Mouse (Mus musculus) heart, postnatal 25 days (tissue): ENCODE results near the gene Mga. TPM values are rescaled to one million over a fixed set of nuclear protein-coding genes. Genes with fewer than 3 reads are reported as not detected.
A peak's percentile ranks its signal among the peaks of the same experiment; 100 is the strongest.

Experiments
- DNase-seq: peaks from one replicate; pipeline ENCODE4 v3.0.0; 2022; ENCODE audit warnings: low spot score
- intact Hi-C: fragments of 180-260 bp; cut with DNase I; formaldehyde crosslinking; loops from one replicate; pipeline ENCODE4 v1.15.1; 2025
- total RNA-seq, 2 experiments: library from RNA; stranded (reverse); gene quantifications; 2 replicates each; pipeline ENCODE4 v1.2.3; 2021

Mga gene
- total RNA-seq: 10 to 100 TPM; 31.9 to 42.9 TPM

GRCm38 (mm10) chr2:119897090-119897732, at the start of gene Mga:
Gene Mga, plus strand, starts transcription at chr2:119897228.
- DNase-seq: peak; percentile 94
- intact Hi-C loops: loop anchor here (5.0 kb wide), 1 partner anchor 100 kb away; the partner anchor contains the start of gene Tyro3

- intact Hi-C loops: no loop called here
- DNase-seq: no peak
Observed at GRCm38 (mm10) chr2:119853811-119854210, 43.2 kb upstream of the Mga start.

GRCm38 (mm10) chr2:119855310-119855850, 41.6 kb upstream of the Mga start:
- intact Hi-C loops: no loop called here
- no peak for DNase-seq

- no peak for DNase-seq
- intact Hi-C loops: no loop called here
Observed at GRCm38 (mm10) chr2:119857341-119857740, 39.7 kb upstream of the Mga start.

DNA sequence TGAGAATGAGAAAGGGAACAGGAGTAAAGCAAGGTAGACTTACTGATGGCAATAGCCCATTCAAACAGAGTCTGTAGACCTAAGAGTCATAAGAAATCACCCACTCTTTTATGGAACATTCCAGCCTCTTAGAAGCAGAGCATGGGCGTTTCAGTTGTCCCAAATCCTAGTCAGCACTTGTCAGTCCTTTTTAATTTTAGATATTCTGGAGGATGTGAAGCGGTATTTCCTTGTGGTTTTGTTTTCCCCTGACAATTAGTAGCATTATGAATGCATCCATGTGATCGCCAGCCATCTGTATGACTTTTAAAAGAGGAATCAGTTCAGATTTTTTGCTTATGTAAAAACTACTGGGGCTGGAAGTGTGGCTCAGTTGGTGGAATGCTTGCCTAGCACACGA, 32.5 kb upstream of the Mga start:
- intact Hi-C loops: no loop called here

DNA sequence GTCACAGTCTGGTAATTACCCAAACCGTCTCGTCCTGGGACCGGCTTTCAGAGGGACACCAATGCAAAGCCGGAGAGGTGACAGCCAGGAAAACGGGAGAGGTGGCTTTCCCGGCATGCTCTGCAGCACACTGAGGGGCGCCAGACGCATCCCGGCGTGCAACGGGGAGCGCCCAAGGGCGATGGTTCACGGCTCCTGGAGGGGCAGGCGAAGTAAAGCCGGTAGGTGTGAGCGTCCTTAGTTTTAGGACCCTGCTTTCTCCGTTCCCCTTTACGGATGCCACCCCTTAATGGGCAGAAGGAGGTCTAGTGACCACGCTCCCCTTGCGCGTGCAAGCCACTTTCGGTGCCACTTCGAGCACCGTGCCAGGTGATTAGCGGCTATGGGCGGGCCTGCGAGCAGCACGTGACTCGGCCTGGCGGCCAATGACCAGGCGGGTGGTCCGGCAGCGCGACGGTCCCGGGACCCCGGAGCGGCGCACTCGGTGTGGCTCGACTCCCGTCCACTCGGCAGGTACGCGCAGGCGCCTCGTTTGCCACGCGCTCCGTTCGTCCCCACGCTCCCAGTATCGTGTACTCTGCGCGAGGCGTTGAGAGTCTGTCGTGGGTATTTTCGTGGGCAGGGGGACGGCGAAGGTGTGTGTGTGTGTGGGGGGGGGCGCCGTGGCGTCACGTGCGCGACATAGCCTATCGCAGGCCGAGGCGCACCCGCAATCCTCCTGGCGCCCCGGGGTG, 24.5 kb upstream of the Mga start:
- DNase-seq: peak; percentile 51
- intact Hi-C loops: no loop called here

More for the DNA sequence above, 32.5 kb upstream of the Mga start:
- DNase-seq: no peak

DNA sequence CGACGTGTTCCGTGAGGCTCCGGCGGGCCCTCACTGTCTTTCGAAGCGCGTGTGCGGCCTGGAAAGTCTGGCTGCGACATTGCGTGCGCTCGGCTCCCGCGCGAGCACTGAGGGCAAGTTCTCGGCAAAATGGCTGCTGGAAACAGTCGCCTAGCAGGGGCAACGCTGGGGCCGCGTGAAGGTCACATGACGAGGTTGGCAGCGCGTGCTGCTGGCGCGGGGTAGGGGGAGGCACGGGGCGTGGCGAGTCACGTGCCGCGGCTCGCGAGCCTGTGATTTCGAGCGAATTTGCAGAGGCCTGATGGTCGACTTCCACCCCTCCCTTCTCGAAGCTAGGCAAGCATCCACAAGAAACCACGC, 23.9 kb upstream of the Mga start:
- peak; percentile 78 for DNase-seq
- intact Hi-C loops: no loop called here

- intact Hi-C loops: loop anchor here (2.0 kb wide), 1 partner anchor 17 kb away; no protein-coding TSS in a partner anchor
- DNase-seq: no peak
Observed at GRCm38 (mm10) chr2:119875981-119876380, 21.0 kb upstream of the Mga start.

DNA sequence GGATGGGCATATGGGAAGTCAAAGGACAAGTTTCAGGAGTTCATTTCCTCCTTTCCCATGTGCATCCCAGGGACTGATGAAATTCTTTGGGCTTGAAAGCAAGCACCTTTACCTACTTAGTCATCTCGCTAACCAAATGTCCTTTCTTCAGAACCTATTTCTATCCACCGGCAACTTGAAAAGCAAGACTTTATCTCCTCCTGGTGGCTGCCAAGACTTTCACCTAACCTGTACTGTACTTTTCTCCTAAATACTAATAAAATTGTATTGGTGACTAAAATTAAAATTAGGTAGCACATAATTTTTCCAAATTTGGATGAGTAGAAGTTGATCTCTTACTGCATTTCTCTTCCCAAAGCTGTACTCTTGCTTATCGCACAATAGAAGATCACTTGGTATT, 9.8 kb upstream of the Mga start:
- DNase-seq: no peak
- intact Hi-C loops: no loop called here

DNA sequence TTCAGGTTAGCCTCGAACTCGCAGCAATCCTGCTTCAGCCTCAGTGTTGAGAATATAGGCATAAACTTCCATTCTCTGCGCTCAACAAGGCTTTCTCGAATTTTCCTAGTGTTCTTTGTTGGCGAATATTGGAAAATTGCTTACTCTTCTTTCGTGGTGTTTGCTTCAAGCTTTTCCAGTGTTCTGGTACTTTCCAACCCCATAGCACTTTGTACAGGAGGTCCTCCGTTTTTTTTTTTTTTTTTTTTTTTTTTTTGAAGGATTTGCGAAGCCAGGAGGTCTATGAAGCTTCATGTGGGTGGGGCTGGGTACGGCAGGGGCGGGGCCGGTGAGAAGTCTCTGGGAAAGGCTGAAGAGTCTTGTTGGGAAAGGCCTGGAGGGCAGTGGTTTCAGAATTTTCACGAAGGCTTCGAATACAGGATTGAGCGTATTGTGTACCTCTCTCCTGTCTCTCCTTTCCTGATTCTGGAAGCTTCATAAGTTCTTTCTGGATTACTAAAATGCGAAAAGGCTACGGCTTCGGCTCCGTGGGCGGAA, 407 bp upstream of the Mga start:
- intact Hi-C loops: loop anchor here (5.0 kb wide), 1 partner anchor 99 kb away; the partner anchor contains the start of gene Tyro3
- no peak for DNase-seq

DNA sequence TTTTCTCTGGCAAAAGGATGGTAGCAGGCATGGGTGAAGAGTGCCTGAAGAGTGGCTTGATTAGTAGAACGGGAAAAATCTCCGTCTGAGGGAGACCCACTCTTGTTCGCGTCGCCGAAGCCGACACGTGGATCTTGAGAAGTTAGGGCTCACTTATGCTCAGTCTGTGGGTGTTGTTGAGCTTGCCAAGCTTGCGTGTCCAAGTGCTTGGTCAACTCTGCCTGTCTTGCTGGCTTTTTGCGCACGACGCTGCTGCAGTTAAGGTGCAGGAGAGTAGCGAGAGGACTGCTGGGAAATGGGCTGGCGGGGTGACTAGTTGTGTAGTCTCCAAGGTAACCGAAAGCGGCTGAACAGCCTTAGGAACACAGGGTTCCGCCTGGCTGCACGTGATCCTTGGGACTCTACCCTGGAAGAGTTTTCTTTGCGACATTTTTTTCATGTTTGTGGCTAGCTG, 1.1 kb downstream of the Mga start:
- peak; percentile 59 for DNase-seq
- intact Hi-C loops: loop anchor here (5.0 kb wide), 1 partner anchor 101 kb away; the partner anchor contains the start of gene Tyro3

DNA sequence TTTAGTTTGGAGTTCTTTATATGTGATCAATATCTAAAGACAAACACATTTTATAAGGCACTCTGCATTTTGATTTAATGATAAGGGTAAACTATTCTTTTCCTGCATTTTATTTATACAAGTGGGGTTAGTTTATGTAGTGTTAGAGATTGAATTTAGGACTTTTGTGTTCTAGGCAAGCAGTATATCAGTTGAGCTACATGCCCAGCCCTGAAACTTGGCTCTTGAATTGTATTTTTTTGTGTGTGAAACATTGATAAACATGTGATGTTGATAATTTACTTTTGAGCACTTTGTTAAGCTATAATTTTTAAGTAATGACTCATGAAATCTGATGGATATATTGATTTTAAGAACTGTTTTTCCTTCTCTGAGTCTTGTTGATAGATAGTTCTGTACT, 19.0 kb downstream of the Mga start:
- no peak for DNase-seq
- intact Hi-C loops: no loop called here

DNA sequence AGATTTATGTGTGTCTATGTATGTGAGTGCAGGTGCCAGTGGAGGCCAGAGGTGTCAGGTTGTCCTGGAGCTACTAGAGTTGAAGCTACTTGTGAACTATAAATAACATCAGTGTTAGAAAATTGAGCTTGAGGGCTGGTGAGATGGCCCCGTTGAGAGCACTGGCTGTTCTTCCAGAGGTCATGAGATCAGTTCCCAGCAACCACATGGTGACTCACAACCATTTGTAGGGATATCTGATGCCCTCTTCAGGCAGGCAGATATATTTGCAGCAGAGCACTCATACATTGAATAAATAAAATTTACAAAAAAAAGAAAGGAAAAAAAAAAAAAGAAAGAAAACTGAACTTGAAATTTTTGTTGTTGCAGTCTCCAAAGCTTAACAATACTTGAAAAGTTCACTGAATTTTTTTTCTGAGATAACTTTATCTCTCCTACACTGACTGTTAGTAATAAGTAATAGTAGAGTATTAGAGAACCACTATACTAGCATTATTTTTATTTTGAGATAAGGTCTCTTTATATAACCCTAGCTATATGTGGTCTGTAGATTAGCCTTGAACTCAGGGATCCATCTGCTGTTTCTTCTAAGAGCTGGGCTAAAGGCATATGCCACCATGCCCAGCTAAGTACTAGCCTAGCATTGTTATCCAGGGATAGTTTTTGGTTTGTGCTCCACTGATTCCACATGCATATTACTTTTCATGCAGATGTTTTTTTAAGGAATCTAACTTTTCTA, 20.8 kb downstream of the Mga start:
- no peak for DNase-seq
- intact Hi-C loops: no loop called here

- no peak for DNase-seq
- intact Hi-C loops: loop anchor here (1.0 to 5.0 kb wide), 3 partner anchors 41 to 202 kb away; no protein-coding TSS in a partner anchor
Observed at GRCm38 (mm10) chr2:119970571-119970970, 73.5 kb downstream of the Mga start.

GRCm38 (mm10) chr2:119971316-119971715, 74.3 kb downstream of the Mga start:
- intact Hi-C loops: loop anchor here (5.0 kb wide), 2 partner anchors 101 to 201 kb away; no protein-coding TSS in a partner anchor
- DNase-seq: no peak

GRCm38 (mm10) chr2:119971837-119972536, 75.0 kb downstream of the Mga start:
- peak; percentile 93 for DNase-seq
- intact Hi-C loops: loop anchor here (5.0 kb wide), 2 partner anchors 100 to 200 kb away; no protein-coding TSS in a partner anchor

GRCm38 (mm10) chr2:119972537-119972879, 75.5 kb downstream of the Mga start, which contains the start of gene Mapkbp1:
Gene Mapkbp1, plus strand, starts transcription at chr2:119972699.
- no peak for DNase-seq
- intact Hi-C loops: loop anchor here (5.0 kb wide), 2 partner anchors 100 to 200 kb away; no protein-coding TSS in a partner anchor

- DNase-seq: no peak
- intact Hi-C loops: no loop called here
Observed at GRCm38 (mm10) chr2:119980343-119980986, 83.4 kb downstream of the Mga start.

GRCm38 (mm10) chr2:119981631-119982030, 84.6 kb downstream of the Mga start:
- intact Hi-C loops: no loop called here
- DNase-seq: no peak
